Mouse (Mus musculus) forebrain, embryonic 11.5 days (tissue): Measurements from ENCODE around the gene Fhad1. TPM values are rescaled to one million over a fixed set of nuclear protein-coding genes. Genes with fewer than 3 reads are reported as not detected.

ENCODE experiments used
- ATAC-seq: fragments of 200-750 bp; cut with Nextera tagmentation; replicated peaks from 2 replicates; pipeline ENCODE4 v1.8.0; 2017; ENCODE audit warnings: moderate TSS enrichment; ENCODE audit not compliant: low FRiP score
- DNase-seq: peaks from one replicate; pipeline ENCODE4 v3.0.0-alpha.2; 2017; ENCODE audit warnings: low spot score
- H3K27ac ChIP-seq: fragments of 300-500 bp; sonication (generic); 2 replicates; pipeline ENCODE4 v1.5.1; 2014; ENCODE audit warnings: low read depth, low read length
- H3K27me3 ChIP-seq: fragments of 300-500 bp; sonication (generic); 2 replicates; pipeline ENCODE4 v1.6.1; 2014; ENCODE audit warnings: mild to moderate bottlenecking, low read length, mixed read lengths; ENCODE audit not compliant: control insufficient read depth, insufficient read depth
- H3K36me3 ChIP-seq: fragments of 300-500 bp; sonication (generic); 2 replicates; pipeline ENCODE4 v1.6.1; 2014; ENCODE audit warnings: mild to moderate bottlenecking, low read length, moderate library complexity, mixed read lengths; ENCODE audit not compliant: control insufficient read depth, insufficient read depth
- H3K4me1 ChIP-seq: fragments of 300-500 bp; sonication (generic); replicated peaks from 2 replicates; pipeline ENCODE4 v1.6.1; 2014; ENCODE audit warnings: low read length, mixed read lengths; ENCODE audit not compliant: control insufficient read depth, insufficient read depth
- H3K4me2 ChIP-seq: fragments of 300-500 bp; sonication (generic); 2 replicates; pipeline ENCODE4 v1.6.1; 2014; ENCODE audit warnings: low read depth, mild to moderate bottlenecking, low read length, moderate library complexity, mixed read lengths; ENCODE audit not compliant: severe bottlenecking
- H3K4me3 ChIP-seq: fragments of 300-500 bp; sonication (generic); 2 replicates; pipeline ENCODE4 v1.5.1; 2014; ENCODE audit warnings: low read depth, low read length
- H3K9ac ChIP-seq: fragments of 300-500 bp; sonication (generic); 2 replicates; pipeline ENCODE4 v1.6.1; 2014; ENCODE audit warnings: low read length
- H3K9me3 ChIP-seq: fragments of 300-500 bp; sonication (generic); 2 replicates; pipeline ENCODE4 v1.6.1; 2016; ENCODE audit warnings: low read length, mixed read lengths; ENCODE audit not compliant: control insufficient read depth
- WGBS: fragments of 180-500 bp; shearing (Covaris S2); extraction: QIAGEN DNeasy Blood & Tissue Kit; methylation state at CpG from one replicate; pipeline ENCODE4 v1.1.7; 2014; 5-methylcytosine and 5-hydroxymethylcytosine counted together
- polyA plus RNA-seq: library from polyadenylated mRNA; unstranded; fragments of >200 nt; fragmentation: Nextera tagmentation; extraction: Ambion mirVana; gene quantifications from 2 replicates; pipeline ENCODE4 v1.2.1, GENCODE M21; 2014

The Fhad1 gene
- polyA plus RNA-seq, 1 experiment from 2014 or later: 0.57 TPM

DNA sequence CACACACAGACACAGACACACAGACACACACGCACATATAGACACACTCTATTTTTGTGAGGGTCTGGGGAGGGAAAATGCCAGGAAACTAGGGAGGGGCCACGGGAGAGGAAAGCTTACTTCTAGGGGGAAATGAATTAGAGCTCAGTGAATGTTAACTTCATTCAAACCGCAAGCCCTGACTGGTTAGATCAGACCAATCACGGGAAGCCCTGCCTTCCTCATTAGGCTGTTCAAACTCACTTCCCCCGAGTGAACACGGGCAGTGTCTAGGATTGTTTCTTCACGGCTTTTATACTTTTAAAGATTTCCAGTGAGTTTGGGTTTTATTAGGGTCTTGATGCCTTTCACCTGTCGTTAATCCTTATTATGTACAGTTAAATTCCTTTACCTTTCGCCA, 37.5 kb downstream of the Fhad1 start:
- Histone ChIP-seq H3K4me3 (no peak overlapping the region), H3K36me3 (no peaks in the 10 kb centered on the region), H3K9me3 (no peaks in the 10 kb centered on the region; the same call in 1 of the 2 replicates), H3K4me2 (no peak overlapping the region), H3K27ac (no peak overlapping the region), H3K4me1 (no peaks in the 10 kb centered on the region), H3K9ac (no peak overlapping the region), H3K27me3 (no peaks in the 10 kb centered on the region)
- WGBS: 63% methylated on average over 9 of the region's 9 CpGs
- ATAC-seq (no peak), DNase-seq (no peak)

DNA sequence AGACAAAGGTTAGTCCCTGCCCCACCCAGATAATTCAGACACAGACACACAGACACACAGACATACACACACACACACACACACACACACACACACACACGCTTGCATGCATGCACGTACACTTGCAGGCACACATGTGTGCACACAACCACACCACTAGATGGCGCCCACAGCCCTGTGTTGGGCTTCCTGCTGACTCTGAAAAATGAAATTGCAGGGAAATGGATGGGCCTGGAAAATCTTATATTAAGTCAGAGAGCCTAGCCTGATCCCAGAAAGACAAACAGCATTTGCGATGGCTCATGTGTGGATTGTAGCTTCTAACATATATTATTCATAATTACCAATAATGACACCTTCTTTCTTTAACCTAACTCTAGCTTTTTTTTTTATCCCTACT, 38.7 kb downstream of the Fhad1 start:
- WGBS: 61% methylated on average over 4 of the region's 4 CpGs
- H3K27me3 ChIP-seq: no peaks in the 10 kb centered on the region
- no peak overlapping the region for H3K27ac ChIP-seq
- H3K4me2 ChIP-seq: no peak overlapping the region
- no peak overlapping the region for H3K9ac ChIP-seq
- H3K36me3 ChIP-seq: no peaks in the 10 kb centered on the region
- ATAC-seq (no peak), DNase-seq (peak; percentile 68)
- H3K4me3 ChIP-seq: no peak overlapping the region
- no peaks in the 10 kb centered on the region for H3K4me1 ChIP-seq
- H3K9me3 ChIP-seq: no peaks in the 10 kb centered on the region; the same call in 1 of the 2 replicates

DNA sequence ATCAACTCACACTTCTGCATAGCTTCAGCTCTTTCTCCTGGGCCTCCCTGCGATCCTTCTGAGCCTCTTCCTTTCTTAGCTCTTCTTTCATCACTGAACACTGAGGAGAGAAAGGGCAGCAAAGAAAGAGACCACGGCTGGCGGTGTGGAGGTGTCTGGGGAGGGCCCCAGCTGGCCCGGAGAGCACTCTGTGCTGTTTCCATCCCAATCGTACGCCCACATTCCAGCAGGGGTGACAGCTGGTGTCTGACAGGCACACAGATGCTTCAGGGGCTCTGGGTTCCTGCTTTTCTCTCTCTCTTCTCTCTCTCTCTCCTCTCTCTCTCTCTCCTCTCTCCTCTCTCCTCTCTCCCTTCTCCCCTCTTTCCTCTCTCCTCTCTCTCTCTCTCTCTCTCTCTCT, 50.3 kb downstream of the Fhad1 start:
- 34% methylated on average over 6 of the region's 6 CpGs for WGBS
- no peak for ATAC-seq
- no peak for DNase-seq

DNA sequence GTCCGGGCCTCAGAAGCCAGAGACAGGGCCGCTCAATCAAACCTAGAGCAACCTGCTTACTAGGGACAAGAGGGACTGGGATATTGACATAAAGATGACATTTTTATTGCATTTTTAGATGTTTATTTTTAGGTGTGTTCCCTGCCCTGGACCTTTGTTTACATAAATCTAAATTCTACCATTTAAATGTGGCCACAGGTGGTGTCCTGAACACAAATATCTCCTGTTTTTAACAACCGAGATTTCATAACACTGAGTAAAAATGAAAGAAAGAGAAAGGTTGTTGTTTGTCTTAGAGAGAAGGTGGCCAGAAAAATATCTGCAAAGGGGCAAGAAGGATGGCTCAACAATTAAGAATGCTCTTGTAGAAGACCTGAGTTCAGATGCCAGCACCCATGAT, 51.0 kb downstream of the Fhad1 start:
- WGBS: 85% methylated on average over 3 of the region's 3 CpGs
- ATAC-seq: no peak
- no peak overlapping the region for H3K9ac ChIP-seq
- H3K27me3 ChIP-seq: no peaks in the 10 kb centered on the region
- H3K4me1 ChIP-seq: no peaks in the 10 kb centered on the region
- H3K27ac ChIP-seq: no peak overlapping the region
- no peak overlapping the region for H3K4me3 ChIP-seq
- H3K36me3 ChIP-seq: no peaks in the 10 kb centered on the region
- DNase-seq: no peak
- H3K9me3 ChIP-seq: peaks cover 5% of the 10 kb centered on the region; the same call in 1 of the 2 replicates
- no peak overlapping the region for H3K4me2 ChIP-seq

More for the DNA sequence above, 50.3 kb downstream of the Fhad1 start:
- H3K27ac ChIP-seq: no peak overlapping the region
- H3K4me1 ChIP-seq: no peaks in the 10 kb centered on the region
- no peaks in the 10 kb centered on the region for H3K27me3 ChIP-seq
- no peak overlapping the region for H3K9ac ChIP-seq
- H3K9me3 ChIP-seq: peaks cover 5% of the 10 kb centered on the region; the same call in 1 of the 2 replicates
- H3K36me3 ChIP-seq: no peaks in the 10 kb centered on the region
- no peak overlapping the region for H3K4me3 ChIP-seq
- H3K4me2 ChIP-seq: no peak overlapping the region

DNA sequence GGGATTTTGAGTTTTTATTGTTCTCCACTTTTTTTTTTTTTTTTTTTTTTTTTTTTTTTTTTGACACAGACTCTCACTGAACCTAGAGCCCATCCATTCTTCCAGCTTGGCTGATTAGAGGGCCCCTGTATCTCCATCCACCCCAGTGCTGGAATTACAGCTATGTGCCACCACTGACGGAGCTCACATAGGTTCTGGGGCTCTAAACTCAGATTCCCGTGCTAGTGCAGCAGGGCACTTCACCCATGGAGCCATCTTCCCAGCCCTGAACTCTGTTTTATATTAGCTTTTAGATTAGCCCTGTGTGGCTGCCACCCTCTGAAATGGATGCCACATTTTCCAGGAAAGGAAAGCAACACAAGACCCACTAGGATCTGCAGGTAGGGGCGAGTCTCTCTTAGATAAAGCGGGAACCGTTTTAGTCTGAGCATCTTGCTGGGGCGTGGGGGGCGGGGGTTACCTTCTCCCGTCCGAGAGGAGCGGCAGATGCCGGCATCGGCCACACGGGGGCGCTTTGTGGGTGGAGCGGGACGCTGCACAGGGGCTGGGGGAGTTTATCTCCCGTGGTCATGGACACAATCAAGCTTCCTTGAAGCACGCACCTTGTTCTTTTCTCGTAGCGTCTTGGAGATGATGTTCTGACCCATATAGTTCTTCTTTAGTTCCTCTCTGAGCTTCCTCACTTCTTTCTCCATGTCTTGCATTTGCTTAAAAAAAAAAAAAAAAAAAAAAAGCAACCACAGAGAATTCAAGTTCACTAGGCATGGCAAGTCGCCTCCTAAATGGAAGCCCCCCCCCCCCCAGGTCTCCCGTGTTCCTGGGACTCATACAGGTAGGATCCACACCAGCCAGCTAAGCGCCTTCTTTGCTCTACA, 51.8 kb downstream of the Fhad1 start:
- Histone ChIP-seq H3K9ac (no peak overlapping the region), H3K4me2 (no peak overlapping the region), H3K4me1 (no peaks in the 10 kb centered on the region), H3K9me3 (peaks cover 5% of the 10 kb centered on the region; the same call in 1 of the 2 replicates), H3K27ac (no peak overlapping the region), H3K4me3 (no peak overlapping the region), H3K36me3 (no peaks in the 10 kb centered on the region), H3K27me3 (no peaks in the 10 kb centered on the region)
- DNase-seq (peak; percentile 88), ATAC-seq (peak; percentile 46; the same call in 1 of the 2 replicates)
- WGBS: 11% methylated on average over 23 of the region's 23 CpGs

DNA sequence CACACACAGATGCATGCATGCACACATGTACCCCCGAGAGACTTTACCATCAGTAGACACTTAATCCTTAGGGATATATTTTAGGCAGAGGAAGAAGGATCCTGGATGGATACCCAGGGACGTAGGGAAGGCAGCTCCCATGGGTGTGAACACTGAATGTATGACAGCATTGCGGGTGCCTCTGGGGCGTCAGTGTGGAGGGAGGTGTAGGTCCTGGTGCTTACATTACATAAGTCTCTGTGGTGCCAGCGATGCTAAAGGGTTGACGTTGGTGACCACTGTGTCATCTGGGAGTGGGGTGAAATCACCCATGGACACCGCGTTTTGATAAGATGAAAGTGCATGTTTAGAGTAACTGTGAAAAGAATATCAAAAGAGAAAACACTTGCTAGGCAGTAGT, 54.8 kb downstream of the Fhad1 start:
- H3K27ac ChIP-seq: no peak overlapping the region
- no peaks in the 10 kb centered on the region for H3K4me1 ChIP-seq
- no peak overlapping the region for H3K4me2 ChIP-seq
- H3K27me3 ChIP-seq: no peaks in the 10 kb centered on the region
- H3K4me3 ChIP-seq: no peak overlapping the region
- 83% methylated on average over 8 of the region's 8 CpGs for WGBS
- no peaks in the 10 kb centered on the region for H3K36me3 ChIP-seq
- H3K9me3 ChIP-seq: peaks cover 5% of the 10 kb centered on the region; the same call in 1 of the 2 replicates
- ATAC-seq: no peak
- DNase-seq: no peak
- H3K9ac ChIP-seq: no peak overlapping the region

DNA sequence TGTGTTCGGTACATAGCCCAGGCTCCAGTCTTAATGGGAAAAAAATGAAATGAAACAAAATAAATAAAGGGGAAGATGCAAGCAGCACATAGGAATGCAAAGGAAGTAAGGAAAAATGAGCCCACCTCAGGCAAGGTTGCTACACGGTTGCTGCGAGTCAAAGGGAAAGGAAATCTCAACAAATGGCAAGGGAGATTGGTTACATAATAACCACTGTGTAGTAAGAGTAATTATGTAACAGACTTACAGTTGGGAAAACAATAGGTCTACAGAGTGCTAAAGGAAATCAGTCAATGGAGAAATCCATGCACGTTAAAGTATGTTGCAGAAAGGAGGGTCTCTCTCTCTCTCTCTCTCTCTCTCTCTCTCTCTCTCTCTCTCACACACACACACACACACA, 55.3 kb downstream of the Fhad1 start:
- Histone ChIP-seq H3K9me3 (peaks cover 5% of the 10 kb centered on the region; the same call in 1 of the 2 replicates), H3K27ac (no peak overlapping the region), H3K36me3 (no peaks in the 10 kb centered on the region), H3K9ac (no peak overlapping the region), H3K4me2 (no peak overlapping the region), H3K27me3 (no peaks in the 10 kb centered on the region), H3K4me1 (no peaks in the 10 kb centered on the region), H3K4me3 (no peak overlapping the region)
- ATAC-seq (no peak), DNase-seq (no peak)
- 85% methylated on average over 4 of the region's 4 CpGs for WGBS

DNA sequence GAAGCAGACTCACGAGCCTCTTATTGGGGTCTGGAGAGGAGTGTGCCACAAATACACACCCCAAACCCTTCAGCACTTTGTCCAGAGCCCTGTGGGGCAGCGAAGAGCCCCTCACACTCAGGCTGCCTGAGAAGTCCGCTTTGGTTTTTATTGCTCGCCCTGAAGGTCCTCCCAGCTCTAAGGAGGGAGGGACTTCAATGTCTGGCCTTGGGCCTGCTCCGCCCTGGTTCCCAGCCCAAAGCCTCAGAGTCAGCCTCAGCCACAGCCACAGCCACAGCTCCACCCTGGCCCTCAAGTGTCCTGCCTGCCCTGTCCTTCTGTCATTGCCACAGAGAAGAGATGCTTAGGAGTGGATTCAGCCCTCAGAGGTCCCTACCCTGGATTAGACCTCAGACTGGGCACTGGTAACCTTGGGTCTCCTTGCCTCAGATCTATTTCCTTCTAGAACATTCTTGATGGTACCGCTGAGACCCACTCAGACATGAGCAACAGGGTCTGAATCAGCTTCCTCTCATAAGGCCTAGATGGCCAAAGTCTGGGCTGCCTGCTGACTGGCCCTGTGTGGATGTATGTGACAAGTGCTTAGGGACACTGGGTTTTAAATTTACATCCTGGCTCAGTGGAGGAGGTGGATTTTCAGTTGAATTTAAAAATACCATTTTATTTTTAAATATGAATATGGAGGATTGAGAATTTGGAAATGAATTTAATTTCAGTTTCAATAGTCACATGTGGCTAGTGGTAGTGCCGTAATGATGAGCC, 56.1 kb downstream of the Fhad1 start:
- Histone ChIP-seq H3K36me3 (no peaks in the 10 kb centered on the region), H3K9ac (no peak overlapping the region), H3K4me2 (no peak overlapping the region), H3K4me1 (no peaks in the 10 kb centered on the region), H3K4me3 (no peak overlapping the region), H3K9me3 (peaks cover 5% of the 10 kb centered on the region; the same call in 1 of the 2 replicates), H3K27me3 (no peaks in the 10 kb centered on the region), H3K27ac (no peak overlapping the region)
- no peak for DNase-seq
- peak; percentile 45 for ATAC-seq
- 53% methylated on average over 7 of the region's 7 CpGs for WGBS
